ENCODE assay signal across 10 mouse cellular contexts in the genomic region with DNA sequence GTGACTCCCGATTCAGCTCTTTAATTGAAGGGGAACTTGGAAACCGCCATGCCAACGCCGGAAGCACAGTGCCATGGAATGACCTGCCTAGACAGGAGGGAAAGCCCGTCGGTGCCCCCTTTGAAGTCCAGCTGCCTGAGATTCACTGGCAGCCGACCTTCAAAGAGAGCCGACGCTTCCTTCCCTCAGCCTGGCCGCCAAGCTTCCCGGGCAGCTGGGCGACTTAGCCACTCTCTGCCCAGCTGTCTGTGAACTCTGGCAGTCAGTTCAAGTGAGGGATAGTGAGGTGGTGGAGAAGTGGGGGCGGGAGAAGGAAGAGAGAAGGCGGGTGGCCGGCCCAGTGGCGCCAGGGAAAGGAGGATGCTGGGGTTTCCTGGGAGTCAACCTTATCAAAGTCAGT.
DNase-seq lines count a peak whose midpoint lies in the region; ATAC-seq and TF ChIP-seq lines count a peak whose summit lies in the region.
"Had no signal": no experiment of that assay in that cellular context is flagged by ENCODE, and none has a peak within 500 bp of the region (broad histone marks: within the 10 kb centered on the region; RNA-seq: fewer than 3 reads in every experiment).

No protein-coding gene starts in this region.

- no peak for TF ChIP-seq CTCF in lung, adult 2 months (IDR thresholded peaks at IDR 0.05; ENCODE audit: insufficient read depth, low read length)

- TF ChIP-seq POLR2A in lung, adult 2 months (IDR thresholded peaks at IDR 0.05; ENCODE audit: borderline replicate concordance, extremely low read depth, low read depth, low read length), result no peak

- H3K27ac ChIP-seq in heart, embryonic 14.5 days (replicated peaks in 1 of 2; ENCODE audit: control insufficient read depth in 1 of 2, insufficient read depth in 1 of 2, low read depth in 2 of 2, low read length in 2 of 2), result peak overlapping the region in 1 of 2 experiments; percentile 10; a peak in 2 of 4 replicates
- H3K27ac ChIP-seq: left cerebral cortex, adult 2 months; stomach, embryonic 15.5 days had no signal

- peak overlapping the region; percentile 6 to 20 for H3K4me3 ChIP-seq in heart, embryonic 14.5 days (ENCODE audit: control insufficient read depth in 1 of 2, insufficient read depth in 1 of 2, low read depth in 1 of 2, low read length in 2 of 2)
- H3K4me3 ChIP-seq in lung, adult 2 months (replicated peaks; ENCODE audit: extremely low read depth, low read depth, low read length), result peak overlapping the region; percentile 29
- H3K4me3 ChIP-seq: left cerebral cortex, adult 2 months; stomach, embryonic 15.5 days had no signal

- WGBS in heart, embryonic 14.5 days, result 18% methylated on average over 16 of the region's 16 CpGs
- 20% methylated on average over 16 of the region's 16 CpGs for WGBS in lung, adult 2 months

- H3K36me3 ChIP-seq in heart, embryonic 14.5 days (ENCODE audit: control insufficient read depth, insufficient read depth, low read length), result no peaks in the 10 kb centered on the region
- H3K36me3 ChIP-seq: stomach, embryonic 15.5 days had no signal

- H3K4me1 ChIP-seq in heart, embryonic 14.5 days (ENCODE audit: control insufficient read depth in 2 of 2, insufficient read depth in 2 of 2, low read length in 2 of 2), result peaks cover 10 to 16% of the 10 kb centered on the region in 2 experiments
- H3K4me1 ChIP-seq in lung, adult 2 months (ENCODE audit: control insufficient read depth, insufficient read depth, low read length), result peaks cover 11% of the 10 kb centered on the region

- H3K9me3 ChIP-seq in heart, embryonic 14.5 days (ENCODE audit: control insufficient read depth, low read length), result no peaks in the 10 kb centered on the region
- H3K9me3 ChIP-seq: stomach, embryonic 15.5 days had no signal

- no peak overlapping the region for H3K9ac ChIP-seq in heart, embryonic 14.5 days (ENCODE audit: low read length)
- H3K9ac ChIP-seq: stomach, embryonic 15.5 days had no signal

- peak overlapping the region; percentile 65 for H3K4me2 ChIP-seq in heart, embryonic 14.5 days (ENCODE audit: low read length)
- H3K4me2 ChIP-seq: stomach, embryonic 15.5 days had no signal

- ATAC-seq in heart, embryonic 14.5 days (ENCODE audit: insufficient number of reproducible peaks, insufficient read depth, low FRiP score, low read depth), result 0 out of 2 replicates have a peak, but pooled peaks have one; percentile 31

- H3K27me3 ChIP-seq in heart, embryonic 14.5 days (ENCODE audit: control insufficient read depth, insufficient read depth, low read length), result no peaks in the 10 kb centered on the region
- H3K27me3 ChIP-seq: stomach, embryonic 15.5 days had no signal

- DNase-seq in heart, adult 11 months, result peak; percentile 92
- DNase-seq in heart, adult 8-10 months (ENCODE audit: low spot score), result no peak
- DNase-seq in adrenal gland, postnatal 10 days, result peak; percentile 57
- peak; percentile 31 for DNase-seq in lung, adult 2 months
- DNase-seq in spleen, postnatal 36 days (ENCODE audit: low spot score in 2 of 2), result no peak
- DNase-seq in left cerebral cortex, adult 11 months (ENCODE audit: low spot score), result no peak
- DNase-seq in urinary bladder, postnatal 4 days (ENCODE audit: low spot score in 2 of 2), result no peak

Comparison
In these comparisons a context has a peak if more than half of its experiments do, and no peak if none do; other contexts are left out.
1. DNase-seq: peak in heart, adult 11 months (single experiment), adrenal gland, postnatal 10 days (single experiment) and lung, adult 2 months (single experiment); none in heart, adult 8-10 months (single experiment), spleen, postnatal 36 days (0 of 2), left cerebral cortex, adult 11 months (single experiment) and urinary bladder, postnatal 4 days (0 of 2).